Mouse (Mus musculus) forebrain, embryonic 10.5 days (tissue): Measurements from ENCODE around the gene Vsx2. TPM values are rescaled to one million over a fixed set of nuclear protein-coding genes. Genes with fewer than 3 reads are reported as not detected.
A peak's percentile ranks its signal among the peaks of the same experiment; 100 is the strongest.

Experiments
- DNase-seq: peaks from one replicate; pipeline ENCODE4 v3.0.0-alpha.2; 2017; ENCODE audit warnings: low spot score; ENCODE audit errors: extremely low spot score
- H3K27ac ChIP-seq: fragments of 300-500 bp; sonication (generic); 2 replicates; pipeline ENCODE4 v1.5.1; 2016; ENCODE audit warnings: mild to moderate bottlenecking
- H3K27me3 ChIP-seq: fragments of 300-500 bp; sonication (generic); 2 replicates; pipeline ENCODE4 v1.6.1; 2016; ENCODE audit warnings: mild to moderate bottlenecking; ENCODE audit not compliant: poor library complexity, severe bottlenecking
- H3K36me3 ChIP-seq: fragments of 300-500 bp; sonication (generic); replicated peaks from 2 replicates; pipeline ENCODE4 v1.6.1; 2016; ENCODE audit warnings: mild to moderate bottlenecking, moderate library complexity
- H3K4me1 ChIP-seq: fragments of 300-500 bp; sonication (generic); 2 replicates; pipeline ENCODE4 v1.6.1; 2016
- H3K4me3 ChIP-seq: fragments of 300-500 bp; sonication (generic); 2 replicates; pipeline ENCODE4 v1.5.1; 2016; ENCODE audit warnings: mild to moderate bottlenecking, moderate library complexity
- H3K9me3 ChIP-seq: fragments of 300-500 bp; sonication (generic); 2 replicates; pipeline ENCODE4 v1.6.1; 2016; ENCODE audit warnings: mild to moderate bottlenecking, moderate library complexity
- WGBS: fragments of 180-500 bp; shearing (Covaris S2); methylation state at CpG from one replicate; pipeline ENCODE4 v1.1.7; 2016; 5-methylcytosine and 5-hydroxymethylcytosine counted together
- polyA plus RNA-seq: library from polyadenylated mRNA; unstranded; fragments of >200 nt; fragmentation: Nextera tagmentation; extraction: Ambion mirVana; gene quantifications from 2 replicates; pipeline ENCODE4 v1.2.1, GENCODE M21; 2016

The Vsx2 gene
- polyA plus RNA-seq, 1 experiment from 2014 or later, result 1.2 TPM

- 91% methylated on average over 2 of the region's 2 CpGs for WGBS
- no peak for DNase-seq
- peaks cover 12% of the 10 kb centered on the region for H3K4me1 ChIP-seq
- no peaks in the 10 kb centered on the region for H3K36me3 ChIP-seq
- H3K27me3 ChIP-seq, result peaks cover 27% of the 10 kb centered on the region
- no peak overlapping the region for H3K27ac ChIP-seq
- H3K4me3 ChIP-seq, result no peak overlapping the region
- no peaks in the 10 kb centered on the region; the same call in 1 of the 2 replicates for H3K9me3 ChIP-seq
Measured at GRCm38 (mm10) chr12:84581285-84581684, 11.7 kb downstream of the Vsx2 start.

DNA sequence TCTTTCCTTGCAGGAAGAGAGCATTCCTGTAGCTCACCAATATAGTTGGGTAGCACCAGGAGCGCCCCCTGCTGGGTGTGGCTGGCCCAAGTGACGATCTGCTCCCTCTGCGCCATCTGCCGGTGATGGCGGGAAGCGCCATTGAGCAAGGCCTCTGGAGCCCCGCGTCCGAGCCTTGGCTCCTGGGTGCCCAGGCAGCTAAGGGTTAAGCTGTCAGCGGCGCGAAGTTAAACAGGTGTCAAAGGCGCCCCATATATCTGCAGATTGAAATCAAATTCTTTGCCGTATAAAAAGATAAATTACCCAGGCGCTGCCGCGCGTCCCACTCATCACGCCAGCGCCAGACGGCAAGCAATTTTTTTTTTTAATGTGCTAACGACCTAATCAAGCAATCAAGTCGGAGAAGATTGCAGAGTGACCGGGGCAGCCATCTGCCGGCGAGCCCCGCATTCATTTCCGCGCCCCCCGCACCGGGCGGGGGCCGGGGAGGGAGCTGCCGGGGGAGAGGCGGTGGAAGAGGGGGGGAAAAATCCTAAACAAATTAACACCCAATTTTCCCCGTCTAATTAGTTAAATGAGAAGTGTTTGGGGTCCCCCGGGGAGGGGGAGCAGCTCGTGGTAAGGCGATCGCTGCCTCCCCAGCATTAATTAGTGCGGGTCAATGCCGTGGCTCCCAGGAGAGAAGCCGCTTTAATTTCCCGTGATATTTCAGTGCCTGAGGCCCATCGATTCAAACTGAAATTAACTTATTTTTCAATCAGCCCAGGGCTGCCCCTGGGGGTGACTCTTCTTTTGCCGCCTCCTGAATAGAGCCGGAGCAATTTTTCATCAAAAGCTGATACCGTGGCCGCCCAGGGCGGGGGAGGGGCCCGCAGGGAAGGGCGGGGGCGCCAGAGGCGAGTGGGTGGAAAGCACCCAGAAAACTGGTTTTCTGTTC is 20.5 kb downstream of the Vsx2 start:
- peak; percentile 93 for DNase-seq
- peak overlapping the region; percentile 66 for H3K4me3 ChIP-seq
- H3K36me3 ChIP-seq, result no peaks in the 10 kb centered on the region
- H3K4me1 ChIP-seq, result peaks cover 15% of the 10 kb centered on the region
- H3K27me3 ChIP-seq, result peaks cover 37% of the 10 kb centered on the region
- H3K27ac ChIP-seq, result peak overlapping the region; percentile 72
- H3K9me3 ChIP-seq, result no peaks in the 10 kb centered on the region
- WGBS, result under 1% methylated on average over 54 of the region's 54 CpGs

GRCm38 (mm10) chr12:84598324-84598723 is 28.8 kb downstream of the Vsx2 start:
- Histone ChIP-seq H3K4me3 (no peak overlapping the region), H3K4me1 (no peaks in the 10 kb centered on the region), H3K27me3 (peaks cover 29% of the 10 kb centered on the region), H3K36me3 (peaks cover 11% of the 10 kb centered on the region), H3K9me3 (no peaks in the 10 kb centered on the region), H3K27ac (no peak overlapping the region)
- 26% methylated on average over 8 of the region's 8 CpGs for WGBS
- DNase-seq, result no peak

DNA sequence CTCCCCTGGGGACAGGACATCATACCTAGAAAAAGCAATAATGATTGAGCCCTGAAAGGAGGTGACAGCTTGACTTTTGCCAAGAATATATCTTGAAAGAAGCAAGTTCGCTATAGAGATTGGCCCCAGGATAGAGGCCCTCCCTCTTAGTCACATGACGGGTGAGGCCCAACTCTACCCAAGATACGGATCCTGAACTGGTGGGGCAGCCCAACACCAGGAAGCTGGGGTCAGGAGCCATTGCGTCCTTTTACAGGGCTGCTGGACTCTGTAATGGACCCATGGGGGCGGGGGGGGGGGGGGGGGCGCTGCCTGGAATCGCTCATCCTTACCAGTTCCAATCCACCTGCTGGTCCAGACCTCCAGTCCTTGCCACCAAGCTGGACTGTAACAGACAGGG is 34.4 kb downstream of the Vsx2 start:
- DNase-seq, result no peak
- WGBS, result 88% methylated on average over 7 of the region's 7 CpGs
- H3K36me3 ChIP-seq, result peaks cover 53% of the 10 kb centered on the region
- no peaks in the 10 kb centered on the region for H3K9me3 ChIP-seq
- H3K27ac ChIP-seq, result no peak overlapping the region
- 0 out of 2 replicates have a peak, but pooled peaks cover 4% of the 10 kb centered on the region for H3K4me1 ChIP-seq
- no peak overlapping the region for H3K4me3 ChIP-seq
- peaks cover 4% of the 10 kb centered on the region for H3K27me3 ChIP-seq

DNA sequence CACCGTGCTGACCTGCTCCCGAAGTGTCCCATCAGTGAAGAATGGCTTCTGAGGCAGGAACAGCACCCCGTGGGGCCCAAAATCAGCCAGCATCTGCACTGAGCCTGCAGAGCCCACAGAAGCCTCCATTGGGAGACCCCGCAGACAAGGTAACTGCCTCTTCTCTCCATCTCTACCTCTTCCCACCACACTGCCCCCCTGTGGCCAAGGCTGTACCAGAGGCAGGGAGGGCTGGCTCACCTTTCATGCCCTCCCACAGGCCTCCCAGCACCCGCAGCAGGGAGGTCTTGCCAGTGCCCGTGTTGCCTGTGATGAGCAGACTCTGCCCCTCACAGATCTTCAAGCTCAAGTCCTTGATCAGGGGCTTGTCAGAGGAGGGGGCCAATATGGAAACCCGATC is 36.3 kb downstream of the Vsx2 start:
- 70% methylated on average over 7 of the region's 7 CpGs for WGBS
- no peak for DNase-seq
- Histone ChIP-seq H3K36me3 (peaks cover 56% of the 10 kb centered on the region), H3K4me1 (0 out of 2 replicates have a peak, but pooled peaks cover 4% of the 10 kb centered on the region), H3K27ac (no peak overlapping the region), H3K4me3 (no peak overlapping the region), H3K9me3 (no peaks in the 10 kb centered on the region), H3K27me3 (no peaks in the 10 kb centered on the region)

- no peak overlapping the region for H3K4me3 ChIP-seq
- H3K4me1 ChIP-seq, result peaks cover 13% of the 10 kb centered on the region
- peaks cover 26% of the 10 kb centered on the region for H3K36me3 ChIP-seq
- H3K27me3 ChIP-seq, result no peaks in the 10 kb centered on the region
- H3K27ac ChIP-seq, result no peak overlapping the region
- DNase-seq, result no peak
- 92% methylated on average over 10 of the region's 10 CpGs for WGBS
- H3K9me3 ChIP-seq, result no peaks in the 10 kb centered on the region
Measured at GRCm38 (mm10) chr12:84611718-84612117, 42.2 kb downstream of the Vsx2 start.

- no peak overlapping the region for H3K27ac ChIP-seq
- peaks cover 14% of the 10 kb centered on the region for H3K4me1 ChIP-seq
- H3K36me3 ChIP-seq, result peaks cover 24% of the 10 kb centered on the region
- H3K27me3 ChIP-seq, result no peaks in the 10 kb centered on the region
- H3K4me3 ChIP-seq, result no peak overlapping the region
- 75% methylated on average over 8 of the region's 8 CpGs for WGBS
- no peak for DNase-seq
- no peaks in the 10 kb centered on the region for H3K9me3 ChIP-seq
Measured at GRCm38 (mm10) chr12:84612518-84612917, 43.0 kb downstream of the Vsx2 start.

DNA sequence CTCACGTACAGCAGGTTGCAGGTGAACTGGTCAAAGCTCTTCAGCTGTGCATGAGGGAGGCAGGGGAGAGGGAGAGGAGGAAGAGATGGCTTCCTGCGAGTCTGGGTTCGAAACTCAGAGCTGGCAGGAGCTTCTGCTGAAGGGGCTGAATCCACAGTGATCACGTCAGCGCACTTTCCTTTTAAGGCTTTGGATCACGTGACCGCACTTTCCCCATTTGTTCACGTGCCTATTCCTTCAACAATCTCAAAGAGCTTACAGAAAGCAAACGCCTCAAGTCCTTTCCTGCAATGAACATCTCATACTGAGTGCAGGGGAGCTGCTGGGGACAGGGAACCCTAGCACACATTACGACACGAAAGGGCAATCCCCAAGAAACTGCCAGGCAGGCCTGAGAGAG is 44.4 kb downstream of the Vsx2 start:
- 86% methylated on average over 11 of the region's 11 CpGs for WGBS
- no peaks in the 10 kb centered on the region for H3K27me3 ChIP-seq
- H3K9me3 ChIP-seq, result no peaks in the 10 kb centered on the region
- H3K4me1 ChIP-seq, result peaks cover 17% of the 10 kb centered on the region
- no peak overlapping the region for H3K4me3 ChIP-seq
- no peak for DNase-seq
- peaks cover 14% of the 10 kb centered on the region for H3K36me3 ChIP-seq
- H3K27ac ChIP-seq, result no peak overlapping the region

DNA sequence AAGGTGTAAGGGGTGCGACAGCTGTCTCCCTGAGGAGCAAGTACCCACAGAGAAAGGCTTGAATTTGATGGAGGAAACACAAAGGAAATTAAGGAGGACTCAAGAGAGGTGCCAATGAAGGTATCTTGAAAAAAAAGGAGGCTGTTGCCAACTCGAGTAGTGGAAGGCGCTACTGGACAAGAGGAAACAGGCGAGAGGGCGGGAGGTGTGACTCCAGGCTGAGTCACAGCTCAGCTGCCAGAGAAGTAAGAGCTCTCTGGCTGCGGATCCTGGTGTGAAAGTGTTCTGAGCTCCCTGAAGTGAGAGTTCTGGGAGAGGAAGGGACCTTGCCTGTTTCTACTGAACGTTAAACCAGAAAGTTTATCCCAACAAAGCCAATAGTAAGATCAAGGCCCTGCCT is 45.0 kb downstream of the Vsx2 start:
- DNase-seq, result no peak
- Histone ChIP-seq H3K27ac (no peak overlapping the region), H3K9me3 (no peaks in the 10 kb centered on the region), H3K27me3 (no peaks in the 10 kb centered on the region), H3K36me3 (peaks cover 11% of the 10 kb centered on the region; the same call in 1 of the 2 replicates), H3K4me1 (peaks cover 17% of the 10 kb centered on the region), H3K4me3 (no peak overlapping the region)
- WGBS, result 84% methylated on average over 7 of the region's 7 CpGs

DNA sequence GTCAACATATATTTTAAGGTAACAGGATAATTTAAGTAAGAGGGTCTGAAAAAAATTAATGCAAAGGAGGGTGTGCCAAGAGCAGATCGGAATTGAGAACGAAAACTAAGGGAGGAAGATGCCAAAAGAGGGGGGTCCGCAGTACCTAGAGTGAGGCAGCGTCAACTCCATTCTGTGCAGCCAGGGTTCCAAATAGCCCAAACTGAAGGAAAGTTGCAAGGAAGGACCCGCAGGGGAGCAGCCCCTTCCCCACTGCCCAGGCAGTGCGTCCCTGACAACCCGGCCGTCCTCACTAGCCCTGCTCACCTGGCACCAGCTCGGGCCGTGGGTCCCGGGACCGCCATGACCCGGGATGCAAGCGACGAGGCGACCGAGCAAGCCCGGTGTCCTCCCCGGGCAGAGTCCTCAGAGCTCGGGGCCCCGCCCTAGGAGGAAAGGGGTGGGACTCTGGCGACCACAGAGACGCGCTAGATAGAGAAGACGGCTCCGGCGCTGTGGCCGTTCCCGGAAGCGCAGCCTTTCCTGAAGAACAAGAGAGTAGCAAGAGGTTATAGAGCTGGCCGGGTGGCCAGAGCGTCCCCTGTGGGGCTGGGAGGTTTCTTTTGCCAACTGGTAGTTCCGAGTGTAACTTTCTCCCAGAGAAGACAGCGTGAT is 47.5 kb downstream of the Vsx2 start, which contains the start of gene Abcd4:
Abcd4 (minus strand) TSS at position 437 of the 654 bp plus-strand sequence.
- under 1% methylated on average over 34 of the region's 34 CpGs for WGBS
- peak; percentile 92 for DNase-seq
- Histone ChIP-seq H3K4me1 (peaks cover 20% of the 10 kb centered on the region), H3K9me3 (no peaks in the 10 kb centered on the region), H3K27me3 (no peaks in the 10 kb centered on the region), H3K27ac (peak within 1 kb of the TSS; percentile 92), H3K36me3 (peaks cover 10% of the 10 kb centered on the region; the same call in 1 of the 2 replicates), H3K4me3 (peak within 1 kb of the TSS; percentile 84)

DNA sequence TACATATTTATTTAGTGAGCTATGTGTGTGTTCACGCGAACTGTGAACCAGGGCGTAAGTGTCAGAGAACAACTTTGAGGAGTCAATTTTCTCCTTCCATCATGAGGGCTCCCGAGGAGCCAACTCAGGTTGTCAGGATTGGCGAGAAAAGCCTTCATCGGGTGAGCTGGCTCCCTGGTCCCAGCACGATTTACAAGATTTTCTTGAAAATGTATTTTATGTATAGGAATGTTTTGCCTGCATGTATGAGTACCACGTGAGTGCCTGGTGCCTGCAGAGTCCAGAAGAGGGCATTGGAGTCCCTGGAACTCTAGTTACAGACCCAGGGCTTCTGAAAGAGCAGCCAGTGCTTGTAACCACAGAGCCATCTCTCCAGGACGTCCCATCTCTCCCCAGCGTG is 48.1 kb downstream of the Vsx2 start:
- peak; percentile 38 for DNase-seq
- H3K27ac ChIP-seq, result peak overlapping the region; percentile 92
- H3K9me3 ChIP-seq, result no peaks in the 10 kb centered on the region

DNA sequence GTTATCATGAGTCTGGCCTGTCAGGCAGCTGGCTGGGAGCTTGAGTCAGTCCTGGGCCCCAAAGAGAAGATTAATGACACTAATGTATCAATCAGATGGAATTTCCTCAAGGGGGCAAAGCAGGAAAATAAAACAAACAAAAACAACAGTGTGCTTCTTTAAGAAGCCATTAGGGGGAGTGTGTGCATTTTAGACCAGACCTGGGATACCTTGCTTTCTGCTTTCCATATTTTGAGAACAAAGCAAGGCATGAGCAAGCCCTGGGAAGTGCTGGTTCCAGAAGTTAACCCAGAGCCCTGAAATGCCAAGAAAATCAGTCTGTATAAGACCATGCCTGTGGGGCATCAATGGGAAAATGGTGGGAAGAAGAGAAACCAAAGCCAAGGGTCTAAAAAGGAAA is 51.4 kb downstream of the Vsx2 start:
- DNase-seq, result no peak
- H3K27me3 ChIP-seq, result peaks cover 23% of the 10 kb centered on the region

More for the DNA sequence above, 48.1 kb downstream of the Vsx2 start:
- WGBS, result 10% methylated on average over 10 of the region's 10 CpGs
- Histone ChIP-seq H3K36me3 (peaks cover 7% of the 10 kb centered on the region; the same call in 1 of the 2 replicates), H3K4me1 (peaks cover 18% of the 10 kb centered on the region), H3K27me3 (no peaks in the 10 kb centered on the region), H3K4me3 (peak overlapping the region; percentile 84)

GRCm38 (mm10) chr12:84624601-84625000 is 55.0 kb downstream of the Vsx2 start:
- peaks cover 17% of the 10 kb centered on the region for H3K4me1 ChIP-seq
- WGBS, result 16% methylated on average over 8 of the region's 8 CpGs
- no peak overlapping the region for H3K27ac ChIP-seq
- no peaks in the 10 kb centered on the region for H3K36me3 ChIP-seq
- H3K27me3 ChIP-seq, result peaks cover 34% of the 10 kb centered on the region
- H3K4me3 ChIP-seq, result no peak overlapping the region
- H3K9me3 ChIP-seq, result no peaks in the 10 kb centered on the region
- no peak for DNase-seq

More for the DNA sequence above, 51.4 kb downstream of the Vsx2 start:
- Histone ChIP-seq H3K36me3 (no peaks in the 10 kb centered on the region), H3K4me3 (no peak overlapping the region), H3K9me3 (no peaks in the 10 kb centered on the region), H3K27ac (0 out of 2 replicates have a peak overlapping the region, but pooled peaks have one; percentile 35), H3K4me1 (peaks cover 29% of the 10 kb centered on the region)
